Mouse (Mus musculus) ES-E14 (cell line): ENCODE measurements around the gene Musk. TPM values are rescaled to one million over a fixed set of nuclear protein-coding genes. Genes with fewer than 3 reads are reported as not detected.

Experiments used
- DNase-seq: peaks from one replicate; pipeline ENCODE4 v3.0.0-alpha.2; 2013; ENCODE audit warnings: low read depth, low spot score
- H3K27ac ChIP-seq: 2 replicates; pipeline ENCODE4 v1.5.1; 2012; ENCODE audit warnings: low read depth, mild to moderate bottlenecking, low read length, moderate library complexity, mixed read lengths; ENCODE audit not compliant: poor library complexity, insufficient read depth, severe bottlenecking
- H3K36me3 ChIP-seq: 2 replicates; pipeline ENCODE4 v1.6.1; 2012; ENCODE audit warnings: mild to moderate bottlenecking, low read length, moderate library complexity, mixed read lengths; ENCODE audit not compliant: control insufficient read depth, poor library complexity, insufficient read depth, severe bottlenecking
- H3K4me1 ChIP-seq, 2 experiments: fragments of 150-350 bp in 1 of 2; sonication (generic) in 1 of 2; 2 replicates each; pipeline ENCODE4 v1.6.1; 2012; ENCODE audit warnings: low read length in 2 of 2, mild to moderate bottlenecking in 1 of 2, mixed read lengths in 1 of 2; ENCODE audit not compliant: control insufficient read depth in 2 of 2, insufficient read depth in 2 of 2, poor library complexity in 1 of 2
- H3K4me3 ChIP-seq, 2 experiments: fragments of 150-350 bp in 1 of 2; sonication (generic) in 1 of 2; 2 replicates each; pipeline ENCODE4 v1.5.1; 2012; ENCODE audit warnings: low read length in 2 of 2, low read depth in 1 of 2, mild to moderate bottlenecking in 1 of 2, mixed read lengths in 1 of 2; ENCODE audit not compliant: insufficient read depth in 1 of 2, poor library complexity in 1 of 2, severe bottlenecking in 1 of 2
- H3K9ac ChIP-seq: 2 replicates; pipeline ENCODE4 v1.6.1; 2012; ENCODE audit warnings: low read depth, mild to moderate bottlenecking, low read length, mixed read lengths; ENCODE audit not compliant: poor library complexity, insufficient read depth, severe bottlenecking
- H3K9me3 ChIP-seq: fragments of 150-350 bp; sonication (generic); 2 replicates; pipeline ENCODE4 v1.6.1; 2012; ENCODE audit warnings: low read depth, mild to moderate bottlenecking, low read length; ENCODE audit not compliant: control insufficient read depth, insufficient read depth
- CHD2 ChIP-seq: IDR thresholded peaks from 2 replicates; pipeline ENCODE4 v1.6.1; 2014; ENCODE audit warnings: mild to moderate bottlenecking, low read depth, low read length, inconsistent platforms
- HCFC1 ChIP-seq: IDR thresholded peaks from 2 replicates; pipeline ENCODE4 v1.6.1; 2012; ENCODE audit warnings: low read length, inconsistent platforms, borderline replicate concordance; ENCODE audit not compliant: insufficient read depth
- MAFK ChIP-seq: IDR thresholded peaks from 2 replicates; pipeline ENCODE4 v1.6.1; 2014; ENCODE audit warnings: mild to moderate bottlenecking, low read depth, low read length, inconsistent platforms; ENCODE audit not compliant: insufficient read depth
- ZC3H11A ChIP-seq: IDR thresholded peaks from 2 replicates; pipeline ENCODE4 v1.6.1; 2012; ENCODE audit warnings: low read depth, mild to moderate bottlenecking, inconsistent platforms, low read length, borderline replicate concordance
- ZNF384 ChIP-seq: IDR thresholded peaks from 2 replicates; pipeline ENCODE4 v1.6.1; 2012; ENCODE audit warnings: low read depth, low read length, inconsistent platforms
- in situ Hi-C, 2 experiments: fragments of 600-800 bp; cut with MboI; formaldehyde crosslinking; loops; one replicate each; pipeline ENCODE4 v1.15.1; 2025; ENCODE audit warnings: low sequenced_read_pairs in 2 of 2, inconsistent platforms in 1 of 2; ENCODE audit not compliant: unreplicated experiment in 2 of 2
- total RNA-seq: library from RNA; depleted of rRNA; stranded (reverse); fragments of 300-350 nt; gene quantifications from 2 replicates; pipeline ENCODE4 v1.2.3, GENCODE M21; 2012

The Musk gene
- total RNA-seq, 1 experiment, result not detected

DNA sequence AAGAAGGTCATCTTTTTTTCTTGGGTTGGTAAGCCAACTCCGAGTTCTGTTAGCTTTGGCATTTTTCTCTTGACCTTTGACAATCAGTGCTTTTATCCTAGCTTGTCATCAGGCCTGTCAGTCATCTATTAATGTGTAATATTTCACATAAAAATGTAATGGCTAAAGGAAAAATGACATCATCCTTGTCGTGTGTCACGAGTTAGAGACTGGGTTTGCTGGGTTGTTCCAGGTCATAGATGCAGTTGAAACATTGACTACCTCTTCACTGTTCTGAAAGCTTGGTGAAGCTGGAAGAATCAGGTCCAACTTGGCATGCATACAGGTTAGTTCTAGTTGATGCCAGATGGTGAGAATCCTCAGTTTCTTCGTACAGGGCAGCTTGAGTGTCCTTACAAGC lies 34.5 kb downstream of the Musk start:
- no peaks in the 10 kb centered on the region for H3K4me1 ChIP-seq
- no peak for DNase-seq
- no peak overlapping the region for H3K9ac ChIP-seq
- TF ChIP-seq HCFC1 (no peak), ZC3H11A (no peak), MAFK (no peak), CHD2 (no peak), ZNF384 (no peak)
- no peaks in the 10 kb centered on the region for H3K9me3 ChIP-seq
- H3K36me3 ChIP-seq, result no peaks in the 10 kb centered on the region
- no peak overlapping the region for H3K4me3 ChIP-seq
- in situ Hi-C loops, result no loop called here
- H3K27ac ChIP-seq, result no peak overlapping the region

DNA sequence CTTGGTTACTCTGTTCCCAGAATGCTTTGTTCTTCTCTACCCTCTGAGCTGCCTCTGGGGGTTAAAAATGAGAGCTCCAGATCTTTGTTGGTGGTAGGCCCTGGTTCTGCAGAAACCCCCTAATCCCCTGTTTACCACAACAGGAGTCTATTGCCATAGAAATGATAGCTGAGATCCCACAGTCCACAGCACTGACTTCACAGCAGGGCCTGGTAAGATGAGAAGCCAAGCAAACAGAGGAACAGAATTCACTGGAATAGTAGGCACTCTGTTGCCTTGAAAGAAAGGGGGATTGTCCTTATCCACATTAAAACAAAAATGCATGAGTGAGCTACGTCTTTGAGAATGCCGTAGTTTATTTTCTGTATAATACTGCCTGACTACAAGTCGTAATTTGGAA lies 41.0 kb downstream of the Musk start:
- Histone ChIP-seq H3K27ac (no peak overlapping the region), H3K4me1 (no peaks in the 10 kb centered on the region), H3K4me3 (no peak overlapping the region), H3K9ac (no peak overlapping the region), H3K9me3 (no peaks in the 10 kb centered on the region), H3K36me3 (no peaks in the 10 kb centered on the region)
- in situ Hi-C loops, result no loop called here
- TF ChIP-seq CHD2 (no peak), ZC3H11A (no peak), MAFK (no peak), HCFC1 (no peak), ZNF384 (no peak)
- no peak for DNase-seq

DNA sequence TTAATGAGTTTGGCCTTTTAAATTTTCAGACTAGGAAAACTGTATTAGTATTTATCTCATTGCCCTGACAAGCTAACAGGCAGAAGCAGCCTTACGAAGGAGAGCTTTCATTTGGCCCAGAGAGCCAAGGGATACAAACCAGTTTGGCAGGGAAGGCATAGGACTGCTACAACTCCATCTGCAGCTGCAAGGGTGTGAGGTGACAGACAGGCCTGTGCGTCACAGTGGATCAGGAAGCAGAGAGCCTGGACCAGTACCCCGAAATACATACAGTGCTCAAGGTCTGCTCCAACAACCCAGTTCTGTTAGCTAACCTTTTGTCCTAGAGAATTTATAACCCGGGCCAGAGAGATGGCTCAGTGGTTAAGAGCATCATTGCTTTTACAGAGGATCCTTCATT lies 42.5 kb downstream of the Musk start:
- Histone ChIP-seq H3K4me3 (no peak overlapping the region), H3K36me3 (no peaks in the 10 kb centered on the region), H3K4me1 (no peaks in the 10 kb centered on the region), H3K9me3 (no peaks in the 10 kb centered on the region), H3K9ac (no peak overlapping the region), H3K27ac (no peak overlapping the region)
- no peak for TF ChIP-seq CHD2
- no peak for TF ChIP-seq MAFK
- TF ChIP-seq HCFC1, result no peak
- no peak for TF ChIP-seq ZNF384
- TF ChIP-seq ZC3H11A, result no peak
- no peak for DNase-seq
- in situ Hi-C loops, result no loop called here

DNA sequence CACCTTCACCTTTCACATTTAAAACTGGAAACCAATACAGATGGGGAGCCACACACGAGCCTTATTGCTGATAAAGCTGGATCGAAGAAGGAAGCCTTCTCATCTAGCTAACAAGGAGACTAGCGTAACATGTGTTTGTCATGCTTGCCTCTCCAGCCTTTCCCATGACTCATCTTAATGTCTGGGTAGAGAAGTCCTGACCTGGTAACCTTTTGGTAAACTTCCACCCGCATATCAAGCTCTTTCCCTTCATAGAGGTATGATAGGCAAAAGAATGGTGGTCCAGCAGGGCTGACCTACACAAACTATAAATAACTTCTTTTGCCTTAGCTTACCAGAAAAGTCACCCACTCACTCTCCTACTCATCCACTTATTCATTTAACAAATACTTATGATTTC lies 44.3 kb downstream of the Musk start:
- in situ Hi-C loops, result no loop called here

More for the DNA sequence above, 44.3 kb downstream of the Musk start:
- DNase-seq, result no peak
- no peak overlapping the region for H3K4me3 ChIP-seq
- no peak for TF ChIP-seq HCFC1
- no peak for TF ChIP-seq MAFK
- no peak for TF ChIP-seq ZNF384
- TF ChIP-seq ZC3H11A, result no peak
- TF ChIP-seq CHD2, result no peak
- no peak overlapping the region for H3K9ac ChIP-seq
- no peaks in the 10 kb centered on the region for H3K9me3 ChIP-seq
- H3K4me1 ChIP-seq, result no peaks in the 10 kb centered on the region
- H3K27ac ChIP-seq, result no peak overlapping the region
- H3K36me3 ChIP-seq, result no peaks in the 10 kb centered on the region
